Mouse (Mus musculus) neural tube, embryonic 10.5 days (tissue): Measurements from ENCODE around the gene Fcer1g.

ENCODE experiments used
- DNase-seq: peaks from one replicate; pipeline ENCODE4 v3.0.0-alpha.2; 2017; ENCODE audit warnings: low spot score; ENCODE audit errors: extremely low spot score

The Fcer1g gene

GRCm38 (mm10) chr1:171220871-171221270, 13.3 kb downstream of the Fcer1g start:
- DNase-seq = peak; percentile 87

GRCm38 (mm10) chr1:171216241-171216955, 17.8 kb downstream of the Fcer1g start:
- DNase-seq = no peak

- no peak for DNase-seq
These were observed 20.2 kb downstream of the Fcer1g start, which contains the start of gene Nr1i3 for GRCm38 (mm10) chr1:171213801-171214496. TSS of gene Nr1i3 (plus strand) at chr1:171213970.

- DNase-seq = no peak
These were observed 21.3 kb downstream of the Fcer1g start for GRCm38 (mm10) chr1:171212854-171213253.

- no peak for DNase-seq
These were observed 24.8 kb downstream of the Fcer1g start for GRCm38 (mm10) chr1:171209409-171209808.

- DNase-seq = no peak
These were observed 28.3 kb downstream of the Fcer1g start for GRCm38 (mm10) chr1:171205704-171206493.

GRCm38 (mm10) chr1:171204249-171204644, 29.9 kb downstream of the Fcer1g start:
- DNase-seq = no peak

- no peak for DNase-seq
These were observed 30.5 kb downstream of the Fcer1g start for GRCm38 (mm10) chr1:171203471-171204248.

GRCm38 (mm10) chr1:171200769-171201168, 33.4 kb downstream of the Fcer1g start:
- DNase-seq = no peak

- no peak for DNase-seq
These were observed 34.6 kb downstream of the Fcer1g start for GRCm38 (mm10) chr1:171199532-171199931.

- peak; percentile 56 for DNase-seq
These were observed 38.2 kb downstream of the Fcer1g start, which contains the start of gene Pcp4l1 for GRCm38 (mm10) chr1:171195887-171196397. TSS of gene Pcp4l1 (minus strand) at chr1:171196268.

- DNase-seq = no peak
These were observed 38.9 kb downstream of the Fcer1g start for GRCm38 (mm10) chr1:171195046-171195822.

GRCm38 (mm10) chr1:171193911-171194830, 40.0 kb downstream of the Fcer1g start:
- DNase-seq = peak; percentile 37

- DNase-seq = peak; percentile 52
These were observed 40.9 kb downstream of the Fcer1g start for GRCm38 (mm10) chr1:171193093-171193840.

- no peak for DNase-seq
These were observed 41.9 kb downstream of the Fcer1g start for GRCm38 (mm10) chr1:171192283-171192682.

- DNase-seq = no peak
These were observed 43.3 kb downstream of the Fcer1g start for GRCm38 (mm10) chr1:171190832-171191231.

- no peak for DNase-seq
These were observed 44.6 kb downstream of the Fcer1g start for GRCm38 (mm10) chr1:171189476-171190114.

- no peak for DNase-seq
These were observed 45.1 kb downstream of the Fcer1g start for GRCm38 (mm10) chr1:171189046-171189445.
